Mouse (Mus musculus) small intestine, adult 2 months (tissue): ENCODE results near the gene Myo18a.

ENCODE experiments used
- CTCF ChIP-seq: fragments of 200-500 bp; IDR thresholded peaks from 2 replicates; pipeline ENCODE4 v1.5.1; 2012; ENCODE audit warnings: low read depth, mild to moderate bottlenecking, control low read depth, inconsistent platforms, low read length, moderate library complexity, mixed read lengths; ENCODE audit not compliant: insufficient replicate concordance, insufficient read length; ENCODE audit errors: extremely low read depth
- POLR2A ChIP-seq: fragments of 200-500 bp; IDR thresholded peaks from 2 replicates; pipeline ENCODE4 v1.6.1; 2012; ENCODE audit warnings: low read depth, mild to moderate bottlenecking, control low read depth, inconsistent platforms, low read length, moderate library complexity

- TF ChIP-seq CTCF, result no peak
- TF ChIP-seq POLR2A, result no peak
These were observed 34.5 kb upstream of the Myo18a start for GRCm38 (mm10) chr11:77728587-77728986.
